Mouse (Mus musculus): ENCODE measurements at regions not wholly inside any gene's neighbourhood (a gene's known extent, or its start where the extent isn't known, plus 50 kb on each side); places are given as distances from the start of the nearest gene placed in this dataset.

DNA sequence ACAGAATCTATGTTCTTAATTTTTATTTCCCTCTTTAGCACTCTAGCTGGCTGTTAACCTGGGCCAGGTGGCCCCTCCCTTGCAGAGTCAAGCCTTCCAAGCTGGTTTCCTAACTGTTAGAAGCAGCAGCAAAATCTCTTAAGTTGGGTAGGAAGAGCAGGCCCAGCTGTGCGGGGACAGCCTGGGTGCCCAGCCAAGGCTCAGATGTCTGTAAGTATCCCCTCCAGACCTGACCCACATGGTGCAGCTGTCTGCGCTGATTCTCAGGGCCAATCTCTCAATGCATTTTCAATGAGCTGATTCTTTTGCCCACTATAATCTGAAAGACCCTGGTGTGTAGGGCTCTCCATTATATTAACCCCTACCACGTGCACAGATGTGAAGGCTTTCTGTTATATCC is 208.0 kb upstream of the Klf3 start:
- no peak overlapping the region for H3K4me2 ChIP-seq (ENCODE audit: low read length)
- H3K4me1 ChIP-seq (ENCODE audit: control insufficient read depth, insufficient read depth, low read length): peaks cover 16% of the 10 kb centered on the region; the same call in 1 of the 2 replicates
- H3K27ac ChIP-seq (replicated peaks; ENCODE audit: low read depth, low read length): no peak overlapping the region
- H3K27me3 ChIP-seq (ENCODE audit: control insufficient read depth, insufficient read depth, low read length): no peaks in the 10 kb centered on the region
- H3K4me3 ChIP-seq (replicated peaks; ENCODE audit: low read depth, low read length): no peak overlapping the region
- ATAC-seq (ENCODE audit: low FRiP score, low TSS enrichment) (no peak), DNase-seq (no peak)
- 29% methylated on average over 3 of the region's 3 CpGs for WGBS
- no peaks in the 10 kb centered on the region for H3K9me3 ChIP-seq (ENCODE audit: control insufficient read depth, low read length)
- no peak overlapping the region for H3K9ac ChIP-seq (replicated peaks; ENCODE audit: low read length)
- H3K36me3 ChIP-seq (ENCODE audit: control insufficient read depth, insufficient read depth, low read length): no peaks in the 10 kb centered on the region

DNA sequence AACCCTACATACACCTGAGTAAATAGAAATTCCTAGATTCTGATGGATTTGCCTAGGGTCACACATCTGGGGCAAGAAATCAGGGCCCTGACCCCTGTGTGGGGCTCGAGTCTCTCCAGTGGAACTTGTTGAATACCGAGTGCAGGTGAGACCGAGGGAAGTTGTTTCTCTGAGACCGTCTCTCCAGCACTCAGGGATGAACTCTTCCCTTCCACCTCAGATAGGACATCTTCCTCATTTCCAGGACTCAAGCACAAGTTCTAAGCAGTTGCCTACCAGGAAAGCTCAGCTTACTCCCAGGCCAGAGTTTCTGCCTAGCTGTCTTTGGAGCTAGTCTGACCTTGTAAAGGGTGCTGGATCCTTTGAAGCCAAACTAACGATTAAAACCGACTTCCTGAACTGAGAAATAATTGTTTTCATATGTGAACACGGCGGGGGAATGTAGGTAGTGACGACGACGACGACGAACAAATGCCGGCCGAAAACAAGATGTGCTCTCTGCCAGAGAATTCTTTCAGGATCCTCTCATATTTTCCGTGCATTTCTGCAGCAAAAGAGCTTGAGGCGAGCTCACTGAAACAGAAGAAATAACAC is 207.3 kb upstream of the Klf3 start:
- Histone ChIP-seq H3K27ac (replicated peaks; ENCODE audit: low read depth, low read length) (no peak overlapping the region), H3K27me3 (ENCODE audit: control insufficient read depth, insufficient read depth, low read length) (no peaks in the 10 kb centered on the region), H3K36me3 (ENCODE audit: control insufficient read depth, insufficient read depth, low read length) (no peaks in the 10 kb centered on the region), H3K4me2 (ENCODE audit: low read length) (no peak overlapping the region), H3K4me3 (replicated peaks; ENCODE audit: low read depth, low read length) (no peak overlapping the region), H3K4me1 (ENCODE audit: control insufficient read depth, insufficient read depth, low read length) (peaks cover 19% of the 10 kb centered on the region; the same call in 1 of the 2 replicates), H3K9ac (replicated peaks; ENCODE audit: low read length) (no peak overlapping the region), H3K9me3 (ENCODE audit: control insufficient read depth, low read length) (no peaks in the 10 kb centered on the region)
- DNase-seq (no peak), ATAC-seq (ENCODE audit: low FRiP score, low TSS enrichment) (no peak)
- 85% methylated on average over 17 of the region's 17 CpGs for WGBS

DNA sequence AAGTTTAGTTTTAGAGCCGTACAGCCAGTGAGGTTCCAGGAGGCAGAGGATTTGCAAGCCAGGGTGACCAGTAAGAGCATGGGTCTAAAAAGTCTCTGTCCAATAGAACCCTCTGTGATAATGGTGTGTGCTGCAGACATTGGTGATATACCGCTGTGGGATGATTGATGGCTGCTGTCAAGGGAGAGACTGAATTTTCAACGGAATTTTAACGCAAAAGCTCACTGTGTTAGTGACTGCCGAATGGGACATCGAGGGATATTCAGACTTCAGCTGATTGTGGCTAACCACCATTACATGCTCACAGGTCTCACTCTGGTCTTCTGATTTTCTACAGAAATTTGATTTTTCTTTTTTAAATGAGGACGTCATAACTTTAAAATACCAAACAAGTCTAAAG is 206.2 kb upstream of the Klf3 start:
- ATAC-seq (ENCODE audit: low FRiP score, low TSS enrichment): no peak
- H3K9me3 ChIP-seq (ENCODE audit: control insufficient read depth, low read length): no peaks in the 10 kb centered on the region
- 66% methylated on average over 7 of the region's 7 CpGs for WGBS
- no peaks in the 10 kb centered on the region for H3K36me3 ChIP-seq (ENCODE audit: control insufficient read depth, insufficient read depth, low read length)
- no peak overlapping the region for H3K9ac ChIP-seq (replicated peaks; ENCODE audit: low read length)
- no peaks in the 10 kb centered on the region for H3K27me3 ChIP-seq (ENCODE audit: control insufficient read depth, insufficient read depth, low read length)
- H3K4me3 ChIP-seq (replicated peaks; ENCODE audit: low read depth, low read length): no peak overlapping the region
- peaks cover 19% of the 10 kb centered on the region; the same call in 1 of the 2 replicates for H3K4me1 ChIP-seq (ENCODE audit: control insufficient read depth, insufficient read depth, low read length)
- H3K27ac ChIP-seq (replicated peaks; ENCODE audit: low read depth, low read length): no peak overlapping the region
- H3K4me2 ChIP-seq (ENCODE audit: low read length): no peak overlapping the region
- DNase-seq: no peak

DNA sequence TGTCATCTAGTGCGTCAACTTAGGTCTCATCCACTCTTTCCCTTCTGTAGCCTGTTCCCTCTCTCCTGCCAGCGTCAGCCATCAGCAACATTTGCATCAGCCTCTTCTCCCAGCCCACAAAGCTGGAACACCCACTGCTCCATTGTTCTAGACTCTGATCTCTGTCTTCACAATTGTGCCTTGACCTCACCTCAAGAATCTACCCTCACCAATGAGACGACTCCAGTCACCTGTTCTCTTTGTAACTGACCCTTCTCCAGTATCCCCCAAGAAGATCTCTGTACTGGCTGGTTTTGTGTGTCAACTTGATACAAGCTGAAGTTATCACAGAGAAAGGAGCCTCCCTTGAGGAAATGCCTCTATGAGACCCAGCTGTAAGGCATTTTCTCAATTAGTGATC is 205.7 kb upstream of the Klf3 start:
- Histone ChIP-seq H3K36me3 (ENCODE audit: control insufficient read depth, insufficient read depth, low read length) (no peaks in the 10 kb centered on the region), H3K9me3 (ENCODE audit: control insufficient read depth, low read length) (no peaks in the 10 kb centered on the region), H3K4me2 (ENCODE audit: low read length) (no peak overlapping the region), H3K4me1 (ENCODE audit: control insufficient read depth, insufficient read depth, low read length) (peaks cover 19% of the 10 kb centered on the region; the same call in 1 of the 2 replicates), H3K4me3 (replicated peaks; ENCODE audit: low read depth, low read length) (no peak overlapping the region), H3K9ac (replicated peaks; ENCODE audit: low read length) (no peak overlapping the region), H3K27me3 (ENCODE audit: control insufficient read depth, insufficient read depth, low read length) (no peaks in the 10 kb centered on the region), H3K27ac (replicated peaks; ENCODE audit: low read depth, low read length) (no peak overlapping the region)
- DNase-seq (no peak), ATAC-seq (ENCODE audit: low FRiP score, low TSS enrichment) (no peak)
- WGBS: 57% methylated on average over 3 of the region's 3 CpGs

DNA sequence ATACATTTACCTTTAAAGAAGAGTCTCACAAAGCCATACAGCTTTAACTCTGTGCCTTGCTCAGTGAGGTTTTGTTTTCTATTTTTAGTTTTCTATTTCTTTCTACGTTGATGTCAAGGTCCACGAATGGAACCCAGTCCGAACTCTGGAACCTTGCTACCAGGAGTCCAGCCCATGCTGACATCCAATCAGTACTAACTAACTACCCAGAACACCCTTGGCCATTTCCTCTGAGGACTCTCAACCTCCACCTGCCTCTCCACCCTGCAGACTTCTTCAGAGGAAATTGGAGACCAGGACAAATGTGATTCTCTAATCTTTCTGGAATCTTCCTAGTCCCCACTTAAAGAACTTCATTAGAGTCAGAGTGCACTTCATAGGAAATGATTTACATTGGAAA is 204.6 kb upstream of the Klf3 start:
- Histone ChIP-seq H3K4me3 (replicated peaks; ENCODE audit: low read depth, low read length) (no peak overlapping the region), H3K36me3 (ENCODE audit: control insufficient read depth, insufficient read depth, low read length) (no peaks in the 10 kb centered on the region), H3K4me1 (ENCODE audit: control insufficient read depth, insufficient read depth, low read length) (peaks cover 19% of the 10 kb centered on the region; the same call in 1 of the 2 replicates), H3K4me2 (ENCODE audit: low read length) (no peak overlapping the region), H3K9ac (replicated peaks; ENCODE audit: low read length) (no peak overlapping the region), H3K27me3 (ENCODE audit: control insufficient read depth, insufficient read depth, low read length) (no peaks in the 10 kb centered on the region), H3K27ac (replicated peaks; ENCODE audit: low read depth, low read length) (no peak overlapping the region), H3K9me3 (ENCODE audit: control insufficient read depth, low read length) (no peaks in the 10 kb centered on the region)
- WGBS: 93% methylated on average over 3 of the region's 3 CpGs
- ATAC-seq (ENCODE audit: low FRiP score, low TSS enrichment): no peak
- DNase-seq: no peak

DNA sequence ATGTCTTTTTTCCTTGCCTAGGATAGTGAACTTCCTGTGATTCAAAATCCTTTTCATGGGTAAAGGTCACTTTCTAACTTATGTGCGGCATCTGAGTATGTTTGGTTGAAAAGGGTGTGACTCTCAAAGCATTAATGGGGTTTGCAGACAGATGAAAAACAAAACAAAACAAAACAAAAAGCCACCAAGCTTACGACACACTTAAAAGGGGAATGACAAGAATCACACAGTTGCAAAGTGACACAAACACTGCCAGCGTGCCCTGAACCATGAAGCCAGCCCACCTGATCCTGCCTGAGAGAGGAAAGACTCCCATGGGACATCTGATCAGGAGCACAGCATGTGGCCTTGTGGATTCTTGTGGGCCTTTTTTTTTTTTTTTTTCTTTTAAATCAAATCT is 204.2 kb upstream of the Klf3 start:
- DNase-seq (no peak), ATAC-seq (ENCODE audit: low FRiP score, low TSS enrichment) (no peak)
- no peak overlapping the region for H3K4me2 ChIP-seq (ENCODE audit: low read length)
- H3K27me3 ChIP-seq (ENCODE audit: control insufficient read depth, insufficient read depth, low read length): no peaks in the 10 kb centered on the region
- no peak overlapping the region for H3K4me3 ChIP-seq (replicated peaks; ENCODE audit: low read depth, low read length)
- 62% methylated on average over 3 of the region's 3 CpGs for WGBS
- H3K36me3 ChIP-seq (ENCODE audit: control insufficient read depth, insufficient read depth, low read length): no peaks in the 10 kb centered on the region
- H3K27ac ChIP-seq (replicated peaks; ENCODE audit: low read depth, low read length): no peak overlapping the region
- peaks cover 19% of the 10 kb centered on the region; the same call in 1 of the 2 replicates for H3K4me1 ChIP-seq (ENCODE audit: control insufficient read depth, insufficient read depth, low read length)
- no peaks in the 10 kb centered on the region for H3K9me3 ChIP-seq (ENCODE audit: control insufficient read depth, low read length)
- no peak overlapping the region for H3K9ac ChIP-seq (replicated peaks; ENCODE audit: low read length)

DNA sequence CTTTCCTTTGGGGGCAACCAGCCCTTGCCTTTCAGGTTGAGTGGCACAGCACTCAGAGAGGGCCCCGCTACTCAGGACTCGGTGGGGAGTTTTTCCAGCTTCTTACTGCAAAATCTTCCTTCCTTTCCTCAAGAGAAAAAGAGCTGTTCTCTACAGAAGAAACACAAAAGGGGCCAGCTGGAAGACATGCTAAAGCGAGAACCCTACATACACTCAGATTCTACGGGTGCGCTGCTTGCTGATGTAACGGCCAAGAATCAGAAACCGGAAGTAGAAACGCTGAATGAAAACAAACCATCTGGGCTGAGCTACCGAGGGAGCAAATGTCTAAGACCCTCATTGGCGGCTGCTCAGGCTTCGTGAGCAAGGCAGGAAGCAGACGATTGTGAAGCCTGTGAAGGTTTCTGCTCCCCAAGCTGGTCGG is 203.3 kb upstream of the Klf3 start:
- H3K27ac ChIP-seq (replicated peaks; ENCODE audit: low read depth, low read length): no peak overlapping the region

DNA sequence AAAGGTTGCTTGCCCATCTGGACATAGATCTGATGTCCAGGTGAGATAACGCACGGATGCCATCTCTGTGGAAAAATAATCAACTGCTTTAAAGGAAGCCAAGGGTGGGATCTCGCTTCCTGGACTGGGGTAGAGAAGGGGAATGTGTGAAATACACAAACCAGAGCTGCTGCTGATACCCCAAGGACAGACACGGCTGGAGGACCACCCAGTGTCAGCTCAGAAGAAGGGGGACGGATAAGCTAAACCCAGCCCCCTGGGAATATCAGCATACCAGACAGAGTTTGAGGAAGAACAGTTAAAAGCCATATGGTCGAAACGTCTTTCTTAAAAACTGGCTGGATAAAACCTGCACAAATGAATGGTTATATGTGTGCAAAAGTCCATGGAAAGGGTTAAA is 202.8 kb upstream of the Klf3 start:
- Histone ChIP-seq H3K4me3 (replicated peaks; ENCODE audit: low read depth, low read length) (no peak overlapping the region), H3K4me1 (ENCODE audit: control insufficient read depth, insufficient read depth, low read length) (peaks cover 13% of the 10 kb centered on the region; the same call in 1 of the 2 replicates), H3K27me3 (ENCODE audit: control insufficient read depth, insufficient read depth, low read length) (no peaks in the 10 kb centered on the region), H3K4me2 (ENCODE audit: low read length) (no peak overlapping the region), H3K9ac (replicated peaks; ENCODE audit: low read length) (no peak overlapping the region), H3K27ac (replicated peaks; ENCODE audit: low read depth, low read length) (no peak overlapping the region), H3K36me3 (ENCODE audit: control insufficient read depth, insufficient read depth, low read length) (no peaks in the 10 kb centered on the region), H3K9me3 (ENCODE audit: control insufficient read depth, low read length) (no peaks in the 10 kb centered on the region)
- no peak for ATAC-seq (ENCODE audit: low FRiP score, low TSS enrichment)
- DNase-seq: no peak
- 78% methylated on average over 7 of the region's 7 CpGs for WGBS

More for the DNA sequence above, 203.3 kb upstream of the Klf3 start:
- 59% methylated on average over 13 of the region's 13 CpGs for WGBS
- ATAC-seq (ENCODE audit: low FRiP score, low TSS enrichment) (no peak), DNase-seq (peak; percentile 55)
- peaks cover 17% of the 10 kb centered on the region; the same call in 1 of the 2 replicates for H3K4me1 ChIP-seq (ENCODE audit: control insufficient read depth, insufficient read depth, low read length)
- H3K36me3 ChIP-seq (ENCODE audit: control insufficient read depth, insufficient read depth, low read length): no peaks in the 10 kb centered on the region
- no peak overlapping the region for H3K4me3 ChIP-seq (replicated peaks; ENCODE audit: low read depth, low read length)
- no peak overlapping the region for H3K9ac ChIP-seq (replicated peaks; ENCODE audit: low read length)
- no peaks in the 10 kb centered on the region for H3K9me3 ChIP-seq (ENCODE audit: control insufficient read depth, low read length)
- peak overlapping the region; percentile 7; the same call in 1 of the 2 replicates for H3K4me2 ChIP-seq (ENCODE audit: low read length)
- H3K27me3 ChIP-seq (ENCODE audit: control insufficient read depth, insufficient read depth, low read length): no peaks in the 10 kb centered on the region

DNA sequence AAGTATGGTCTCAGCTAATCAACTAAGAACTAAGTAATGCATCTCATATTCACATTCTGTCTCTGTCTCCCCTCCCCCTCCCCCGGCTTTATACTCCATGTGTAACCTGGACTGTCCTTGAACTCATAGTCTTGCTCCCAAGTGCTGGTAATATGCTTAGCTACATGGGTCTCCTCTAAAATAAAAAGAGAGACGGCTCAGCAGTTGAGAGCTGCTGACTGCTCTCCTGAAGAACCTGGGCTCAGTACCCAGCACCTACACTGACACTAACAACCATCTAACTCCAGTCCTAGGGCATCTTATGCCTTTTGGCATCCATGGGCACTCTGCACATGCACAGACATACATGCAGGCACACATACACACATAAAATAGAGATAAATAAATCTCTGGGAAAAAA is 202.4 kb upstream of the Klf3 start:
- Histone ChIP-seq H3K4me3 (replicated peaks; ENCODE audit: low read depth, low read length) (no peak overlapping the region), H3K36me3 (ENCODE audit: control insufficient read depth, insufficient read depth, low read length) (no peaks in the 10 kb centered on the region), H3K9ac (replicated peaks; ENCODE audit: low read length) (no peak overlapping the region), H3K27me3 (ENCODE audit: control insufficient read depth, insufficient read depth, low read length) (no peaks in the 10 kb centered on the region), H3K27ac (replicated peaks; ENCODE audit: low read depth, low read length) (no peak overlapping the region), H3K9me3 (ENCODE audit: control insufficient read depth, low read length) (no peaks in the 10 kb centered on the region), H3K4me1 (ENCODE audit: control insufficient read depth, insufficient read depth, low read length) (peaks cover 13% of the 10 kb centered on the region; the same call in 1 of the 2 replicates), H3K4me2 (ENCODE audit: low read length) (no peak overlapping the region)
- DNase-seq (no peak), ATAC-seq (ENCODE audit: low FRiP score, low TSS enrichment) (no peak)
- 78% methylated on average over 2 of the region's 2 CpGs for WGBS

Measured in midbrain, embryonic 14.5 days (tissue).